Mouse (Mus musculus): ENCODE measurements around the gene Cdc42ep4. TPM values are rescaled to one million over a fixed set of nuclear protein-coding genes. Genes with fewer than 3 reads are reported as not detected.
A peak's percentile ranks its signal among the peaks of the same experiment; 100 is the strongest.

The Cdc42ep4 gene
- 109 and 113 TPM in 2 replicates for polyA plus RNA-seq (2016; fragmentation: Nextera tagmentation; extraction: Ambion mirVana)

GRCm38 (mm10) chr11:113751484-113752084, at the start of gene Cdc42ep4:
Gene Cdc42ep4 (minus strand): TSS chr11:113751881.
- 0% methylated on average over 44 of the region's 44 CpGs for WGBS
- peaks cover 47% of the 10 kb centered on the region for H3K4me1 ChIP-seq
- H3K27me3 ChIP-seq, result no peaks in the 10 kb centered on the region
- H3K9me3 ChIP-seq, result no peaks in the 10 kb centered on the region
- H3K27ac ChIP-seq, result peak within 1 kb of the TSS; percentile 96
- ATAC-seq (ENCODE audit: low FRiP score), result peak; percentile 85
- peak within 1 kb of the TSS; percentile 90 for H3K9ac ChIP-seq
- peak within 1 kb of the TSS; percentile 78 for H3K4me3 ChIP-seq (replicated peaks)
- peaks cover 13% of the 10 kb centered on the region for H3K36me3 ChIP-seq (replicated peaks)
- peak within 1 kb of the TSS; percentile 88 for H3K4me2 ChIP-seq

- H3K9ac ChIP-seq, result no peak overlapping the region
- H3K4me3 ChIP-seq (replicated peaks), result no peak overlapping the region
- H3K9me3 ChIP-seq, result no peaks in the 10 kb centered on the region
- H3K27ac ChIP-seq, result no peak overlapping the region
- H3K36me3 ChIP-seq (replicated peaks), result no peaks in the 10 kb centered on the region
- WGBS, result 96% methylated on average over 12 of the region's 12 CpGs
- no peak overlapping the region for H3K4me2 ChIP-seq
- H3K27me3 ChIP-seq, result no peaks in the 10 kb centered on the region
- ATAC-seq (ENCODE audit: low FRiP score), result no peak
- H3K4me1 ChIP-seq, result peaks cover 44% of the 10 kb centered on the region
Measured at GRCm38 (mm10) chr11:113800026-113800425, 48.3 kb upstream of the Cdc42ep4 start.

- H3K27me3 ChIP-seq, result no peaks in the 10 kb centered on the region
- no peak overlapping the region for H3K4me2 ChIP-seq
- ATAC-seq (ENCODE audit: low FRiP score), result no peak
Measured at GRCm38 (mm10) chr11:113799041-113799447, 47.4 kb upstream of the Cdc42ep4 start.

DNA sequence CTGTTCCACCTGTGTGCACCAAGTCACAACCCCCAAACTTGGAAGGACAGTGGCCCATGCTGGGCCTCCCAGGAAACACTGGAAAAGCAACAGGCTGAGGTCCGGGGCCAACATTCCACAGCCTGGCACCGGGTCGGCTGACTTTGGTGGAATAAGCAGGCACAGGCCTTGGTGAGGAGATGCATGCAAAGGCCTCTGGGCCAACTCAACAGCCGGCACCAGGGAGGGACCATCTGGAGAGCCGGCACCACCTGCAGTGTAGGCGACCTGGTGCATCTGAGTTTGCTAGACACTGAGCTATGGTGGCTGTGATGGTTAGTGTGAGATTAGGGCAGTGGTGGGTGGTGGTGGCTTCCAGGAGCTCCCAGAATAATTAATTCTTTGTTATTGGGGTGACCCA, 46.3 kb upstream of the Cdc42ep4 start:
- H3K9me3 ChIP-seq, result no peaks in the 10 kb centered on the region
- no peak overlapping the region for H3K4me3 ChIP-seq (replicated peaks)
- WGBS, result 69% methylated on average over 6 of the region's 6 CpGs
- no peak overlapping the region for H3K4me2 ChIP-seq
- no peak for ATAC-seq (ENCODE audit: low FRiP score)
- H3K27ac ChIP-seq, result peak overlapping the region; percentile 68
- H3K36me3 ChIP-seq (replicated peaks), result no peaks in the 10 kb centered on the region
- no peak overlapping the region for H3K9ac ChIP-seq
- H3K27me3 ChIP-seq, result no peaks in the 10 kb centered on the region
- H3K4me1 ChIP-seq, result peaks cover 40% of the 10 kb centered on the region

More at GRCm38 (mm10) chr11:113799041-113799447, 47.4 kb upstream of the Cdc42ep4 start:
- 0 out of 2 replicates have a peak overlapping the region, but pooled peaks have one; percentile 8 for H3K27ac ChIP-seq
- peaks cover 44% of the 10 kb centered on the region for H3K4me1 ChIP-seq
- H3K9me3 ChIP-seq, result no peaks in the 10 kb centered on the region
- H3K9ac ChIP-seq, result no peak overlapping the region
- no peaks in the 10 kb centered on the region for H3K36me3 ChIP-seq (replicated peaks)
- H3K4me3 ChIP-seq (replicated peaks), result no peak overlapping the region
- 59% methylated on average over 14 of the region's 14 CpGs for WGBS

DNA sequence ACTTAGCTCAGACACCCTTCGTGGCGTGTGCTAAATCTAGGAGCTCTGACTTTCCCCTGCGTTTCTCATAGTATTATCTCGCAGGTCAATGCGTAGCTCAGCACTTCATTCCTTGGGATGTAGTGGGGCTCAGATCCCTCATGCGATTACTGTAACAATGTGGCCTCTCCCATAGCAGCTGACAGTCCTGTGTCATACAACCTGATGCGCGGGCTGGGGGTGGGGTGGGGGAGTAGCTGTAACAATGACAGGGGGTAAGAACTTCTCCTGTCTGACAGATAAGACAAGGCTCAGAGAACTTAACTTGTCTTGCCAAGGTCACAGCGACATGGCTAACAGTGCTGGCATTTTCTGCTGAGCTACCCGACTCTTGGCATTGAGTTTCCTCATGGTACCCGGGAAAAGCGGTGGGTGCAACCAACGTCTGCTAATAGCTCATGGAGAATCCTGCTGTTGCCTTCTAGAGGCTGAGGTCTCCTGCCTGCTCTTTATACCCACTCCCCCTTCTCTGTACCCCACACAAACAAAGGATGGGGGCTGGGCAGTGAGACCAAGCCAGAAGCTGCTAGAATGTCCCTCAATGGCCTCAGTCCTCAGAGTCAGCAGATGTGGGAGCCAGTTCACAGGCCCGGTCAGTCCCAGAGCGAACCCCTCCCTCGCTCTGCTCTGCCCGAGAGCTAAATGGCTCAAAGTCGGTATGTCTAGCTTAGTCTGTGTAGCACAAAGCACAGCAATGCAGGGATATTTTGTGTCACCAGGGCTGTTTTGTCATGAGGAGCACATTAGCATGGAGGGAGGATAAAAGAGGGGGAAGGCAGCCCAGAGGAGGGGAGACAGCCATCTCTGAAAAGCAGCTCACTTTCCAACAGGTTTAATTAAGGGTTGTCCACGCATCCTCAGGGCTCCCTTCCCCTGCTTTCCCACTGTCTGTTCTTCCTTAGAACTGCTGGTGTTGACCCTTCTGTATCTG, 45.6 kb upstream of the Cdc42ep4 start:
- 55% methylated on average over 19 of the region's 19 CpGs for WGBS
- no peaks in the 10 kb centered on the region for H3K27me3 ChIP-seq
- ATAC-seq (ENCODE audit: low FRiP score), result peak; percentile 27; the same call in 1 of the 2 replicates
- peak overlapping the region; percentile 68 for H3K27ac ChIP-seq
- no peak overlapping the region for H3K9ac ChIP-seq
- no peaks in the 10 kb centered on the region for H3K36me3 ChIP-seq (replicated peaks)
- H3K4me3 ChIP-seq (replicated peaks), result no peak overlapping the region
- H3K9me3 ChIP-seq, result no peaks in the 10 kb centered on the region
- no peak overlapping the region for H3K4me2 ChIP-seq
- peaks cover 40% of the 10 kb centered on the region for H3K4me1 ChIP-seq

- H3K4me2 ChIP-seq, result no peak overlapping the region
- H3K27ac ChIP-seq, result no peak overlapping the region
- WGBS, result 89% methylated on average over 12 of the region's 12 CpGs
- H3K4me1 ChIP-seq, result peaks cover 52% of the 10 kb centered on the region
- no peak overlapping the region for H3K9ac ChIP-seq
- ATAC-seq (ENCODE audit: low FRiP score), result no peak
- H3K4me3 ChIP-seq (replicated peaks), result no peak overlapping the region
- H3K36me3 ChIP-seq (replicated peaks), result no peaks in the 10 kb centered on the region
- no peaks in the 10 kb centered on the region for H3K27me3 ChIP-seq
- H3K9me3 ChIP-seq, result no peaks in the 10 kb centered on the region
Measured at GRCm38 (mm10) chr11:113795846-113796245, 44.2 kb upstream of the Cdc42ep4 start.

DNA sequence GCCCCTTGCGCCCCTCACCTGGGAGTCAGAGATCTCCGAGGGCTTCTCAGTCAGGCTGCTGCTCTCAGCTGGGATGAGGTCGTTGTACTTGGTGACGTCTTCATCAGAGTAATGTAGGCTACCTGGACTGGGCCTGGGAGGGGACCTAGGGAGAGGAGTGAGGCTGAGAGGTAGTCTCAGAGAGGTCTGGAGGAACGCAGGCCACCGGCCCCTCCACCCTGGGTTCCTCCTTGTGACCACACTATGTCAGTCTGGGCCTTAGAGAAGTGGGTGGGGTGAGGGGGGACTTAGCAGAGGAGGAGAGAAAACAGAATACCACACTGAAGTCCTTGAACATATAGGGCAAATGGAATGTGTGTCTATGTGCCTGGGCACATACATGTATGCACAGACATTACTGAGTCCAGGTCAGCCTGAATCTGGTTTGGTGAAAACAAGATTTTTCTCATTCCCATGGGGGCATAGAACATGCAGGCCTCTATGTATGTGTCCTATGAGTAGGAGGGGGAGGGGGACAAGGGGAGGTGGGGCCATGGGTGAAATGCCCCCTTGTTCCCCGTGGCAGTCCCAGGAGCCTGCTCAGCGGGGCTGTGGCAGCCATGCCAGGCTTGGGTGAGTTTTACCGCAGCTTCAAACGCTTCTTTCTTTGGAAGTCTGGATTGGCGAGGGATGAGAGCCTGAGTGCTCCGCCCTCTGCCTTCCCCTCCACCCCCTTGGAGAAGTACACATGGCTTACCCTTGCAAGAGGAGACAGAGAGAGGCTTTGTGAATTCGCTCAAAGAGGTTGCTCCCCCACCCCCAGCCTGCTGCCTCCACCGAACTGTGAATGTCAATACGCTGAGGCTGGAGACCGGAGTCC, 39.9 kb upstream of the Cdc42ep4 start:
- Histone ChIP-seq H3K27ac (peak overlapping the region; percentile 91), H3K36me3 (replicated peaks) (no peaks in the 10 kb centered on the region), H3K9ac (peak overlapping the region; percentile 17; the same call in 1 of the 2 replicates), H3K4me2 (peak overlapping the region; percentile 8), H3K4me3 (replicated peaks) (no peak overlapping the region), H3K27me3 (no peaks in the 10 kb centered on the region), H3K9me3 (no peaks in the 10 kb centered on the region), H3K4me1 (peaks cover 47% of the 10 kb centered on the region)
- 32% methylated on average over 16 of the region's 16 CpGs for WGBS
- peak; percentile 79 for ATAC-seq (ENCODE audit: low FRiP score)

- Histone ChIP-seq H3K9ac (no peak overlapping the region), H3K4me1 (peaks cover 68% of the 10 kb centered on the region), H3K27ac (peak overlapping the region; percentile 10; the same call in 1 of the 2 replicates), H3K9me3 (no peaks in the 10 kb centered on the region), H3K4me2 (no peak overlapping the region), H3K4me3 (replicated peaks) (no peak overlapping the region), H3K36me3 (replicated peaks) (no peaks in the 10 kb centered on the region), H3K27me3 (no peaks in the 10 kb centered on the region)
- no peak for ATAC-seq (ENCODE audit: low FRiP score)
- WGBS, result 30% methylated on average over 1 of the region's 1 CpGs
Measured at GRCm38 (mm10) chr11:113789101-113789500, 37.4 kb upstream of the Cdc42ep4 start.

- Histone ChIP-seq H3K27ac (peak overlapping the region; percentile 59; the same call in 1 of the 2 replicates), H3K9ac (no peak overlapping the region), H3K9me3 (no peaks in the 10 kb centered on the region), H3K4me3 (replicated peaks) (no peak overlapping the region), H3K4me2 (no peak overlapping the region), H3K36me3 (replicated peaks) (no peaks in the 10 kb centered on the region), H3K27me3 (no peaks in the 10 kb centered on the region), H3K4me1 (peaks cover 70% of the 10 kb centered on the region)
- WGBS, result 82% methylated on average over 2 of the region's 2 CpGs
- no peak for ATAC-seq (ENCODE audit: low FRiP score)
Measured at GRCm38 (mm10) chr11:113788183-113788789, 36.6 kb upstream of the Cdc42ep4 start.

GRCm38 (mm10) chr11:113787432-113788182, 35.9 kb upstream of the Cdc42ep4 start:
- Histone ChIP-seq H3K27ac (peak overlapping the region; percentile 99), H3K4me3 (replicated peaks) (no peak overlapping the region), H3K9ac (no peak overlapping the region), H3K9me3 (no peaks in the 10 kb centered on the region), H3K4me2 (peak overlapping the region; percentile 56), H3K4me1 (peaks cover 66% of the 10 kb centered on the region), H3K36me3 (replicated peaks) (no peaks in the 10 kb centered on the region), H3K27me3 (no peaks in the 10 kb centered on the region)
- WGBS, result 64% methylated on average over 13 of the region's 13 CpGs
- ATAC-seq (ENCODE audit: low FRiP score), result no peak

DNA sequence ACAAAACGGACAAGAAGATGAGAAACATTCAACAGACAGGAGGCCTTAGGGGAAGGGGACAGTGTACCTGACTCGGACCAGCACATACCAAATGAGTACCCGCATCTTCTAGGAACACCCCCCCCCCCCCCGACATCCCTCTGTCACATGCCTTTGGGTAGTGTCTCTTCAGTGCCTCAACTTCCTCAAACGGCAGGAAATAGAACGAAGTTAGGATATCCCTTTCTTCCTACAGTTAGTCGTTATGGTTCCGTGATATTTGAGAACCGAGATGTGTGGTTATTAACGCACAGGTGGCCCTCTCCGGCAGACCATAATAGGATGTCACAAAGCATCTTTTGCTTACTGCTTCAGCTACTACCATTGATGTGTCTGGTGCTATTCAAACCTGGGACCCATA, 35.3 kb upstream of the Cdc42ep4 start:
- no peaks in the 10 kb centered on the region for H3K9me3 ChIP-seq
- ATAC-seq (ENCODE audit: low FRiP score), result no peak
- H3K27me3 ChIP-seq, result no peaks in the 10 kb centered on the region
- no peak overlapping the region for H3K4me3 ChIP-seq (replicated peaks)
- no peak overlapping the region for H3K9ac ChIP-seq
- WGBS, result 80% methylated on average over 11 of the region's 11 CpGs
- peaks cover 66% of the 10 kb centered on the region for H3K4me1 ChIP-seq
- peak overlapping the region; percentile 99 for H3K27ac ChIP-seq
- H3K4me2 ChIP-seq, result peak overlapping the region; percentile 56
- H3K36me3 ChIP-seq (replicated peaks), result no peaks in the 10 kb centered on the region
